Mouse (Mus musculus): ENCODE measurements at regions not wholly inside any gene's neighbourhood (a gene's known extent, or its start where the extent isn't known, plus 50 kb on each side); places are given as distances from the start of the nearest gene placed in this dataset.

DNA sequence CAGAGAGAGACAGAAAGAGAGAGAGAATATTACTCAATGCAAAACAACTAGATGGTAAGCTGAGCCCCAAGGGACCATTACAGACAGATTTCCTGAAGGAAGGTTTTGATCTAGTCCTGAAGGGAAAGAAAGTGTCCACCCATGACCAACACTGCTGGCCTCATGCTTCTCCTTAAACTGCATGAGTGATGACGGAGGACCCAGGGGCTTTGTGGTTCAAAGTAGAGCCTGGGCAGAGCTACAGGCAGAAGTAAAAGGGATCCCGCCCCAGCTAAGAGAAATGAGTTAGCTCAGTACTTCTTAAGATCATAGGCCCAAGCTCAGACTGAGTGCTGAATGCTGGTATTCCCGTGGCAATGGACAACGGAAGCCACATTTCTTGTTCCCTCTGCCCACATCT is 476.9 kb downstream of the Bnc2 start:
- TF ChIP-seq CTCF (IDR thresholded peaks at IDR 0.05; ENCODE audit: insufficient read depth, low read length): no peak
- no peak for TF ChIP-seq POLR2A (IDR thresholded peaks at IDR 0.05; ENCODE audit: borderline replicate concordance, extremely low read depth, low read depth, low read length)
